Mouse (Mus musculus) kidney, postnatal 25 days (tissue): ENCODE measurements at regions not wholly inside any gene's neighbourhood (a gene's known extent, or its start where the extent isn't known, plus 50 kb on each side); places are given as distances from the start of the nearest gene placed in this dataset.
A peak's percentile ranks its signal among the peaks of the same experiment; 100 is the strongest.

Source experiments
- DNase-seq, 2 experiments: peaks; one replicate each; pipeline ENCODE4 v3.0.0; 2021; ENCODE audit warnings: mixed read lengths in 2 of 2

DNA sequence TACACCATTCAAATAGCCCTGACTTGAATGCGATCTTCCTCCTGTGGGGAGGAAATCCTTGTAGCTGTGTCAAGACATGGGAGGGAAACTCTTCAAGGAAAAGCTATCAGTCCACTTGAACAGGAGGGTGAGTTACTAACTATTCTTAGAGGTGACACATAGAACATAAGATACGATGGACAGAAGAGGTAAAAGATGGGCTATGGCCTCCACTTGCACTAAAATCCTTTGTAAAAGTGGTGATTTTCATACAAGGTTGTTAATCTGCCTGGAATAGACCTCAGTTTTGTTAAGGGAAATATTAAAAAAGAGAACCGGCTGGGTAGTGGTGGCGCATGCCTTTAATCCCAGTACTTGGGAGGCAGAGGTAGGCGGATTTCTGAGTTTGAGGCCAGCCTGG, 102.1 kb upstream of the Cpm start:
- DNase-seq, result no peak

GRCm38 (mm10) chr10:117526834-117527188, 102.5 kb upstream of the Cpm start:
- DNase-seq, result no peak

- DNase-seq, result no peak
These were observed 103.1 kb upstream of the Cpm start for GRCm38 (mm10) chr10:117526008-117526833.

DNA sequence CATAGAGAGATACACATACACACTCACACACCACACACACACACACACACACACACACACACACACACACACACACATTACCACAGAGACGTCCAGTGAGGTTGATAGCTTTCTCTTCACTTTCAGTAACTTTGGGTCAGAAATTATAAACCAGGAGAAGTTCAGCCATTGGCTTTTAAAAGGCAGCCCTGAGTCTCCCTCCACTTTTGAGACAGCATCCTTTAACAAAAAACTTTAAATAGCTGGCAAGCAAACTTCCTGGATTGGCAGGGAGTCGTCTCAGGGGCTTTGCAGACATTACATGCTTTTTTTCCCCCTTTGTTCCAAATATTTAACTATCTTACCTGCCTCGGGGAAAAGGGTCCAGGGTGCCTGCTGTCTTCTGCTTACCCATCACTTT, 103.7 kb upstream of the Cpm start:
- DNase-seq, result no peak

DNA sequence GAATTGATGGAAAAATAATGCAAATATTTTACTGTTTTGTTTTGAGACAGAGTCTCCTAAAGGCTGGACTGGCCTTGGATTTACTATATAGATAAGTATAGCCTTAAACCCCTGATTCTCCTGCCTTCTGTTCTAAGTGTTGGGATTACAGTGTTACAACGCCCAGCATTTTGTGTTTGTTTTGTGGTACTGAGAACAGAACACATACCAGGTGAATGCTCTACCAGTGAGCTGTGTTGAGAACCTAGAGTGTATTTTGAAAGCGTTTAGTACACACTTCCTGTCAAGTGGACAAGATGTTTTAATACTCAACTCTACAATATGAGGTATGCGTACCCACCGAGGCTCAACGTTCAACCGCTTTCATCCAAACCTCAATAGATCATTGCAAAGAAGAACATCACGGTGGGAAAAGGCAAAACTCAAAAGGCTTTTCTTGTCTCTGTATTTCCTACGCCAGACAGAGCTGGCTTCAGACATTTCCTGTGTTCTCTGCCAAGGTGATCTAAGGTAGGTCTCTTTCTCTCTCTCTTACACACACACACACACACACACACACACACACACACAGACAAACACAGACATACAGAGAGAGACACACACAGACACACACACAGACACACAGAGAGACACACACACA, 104.3 kb upstream of the Cpm start:
- no peak for DNase-seq

DNA sequence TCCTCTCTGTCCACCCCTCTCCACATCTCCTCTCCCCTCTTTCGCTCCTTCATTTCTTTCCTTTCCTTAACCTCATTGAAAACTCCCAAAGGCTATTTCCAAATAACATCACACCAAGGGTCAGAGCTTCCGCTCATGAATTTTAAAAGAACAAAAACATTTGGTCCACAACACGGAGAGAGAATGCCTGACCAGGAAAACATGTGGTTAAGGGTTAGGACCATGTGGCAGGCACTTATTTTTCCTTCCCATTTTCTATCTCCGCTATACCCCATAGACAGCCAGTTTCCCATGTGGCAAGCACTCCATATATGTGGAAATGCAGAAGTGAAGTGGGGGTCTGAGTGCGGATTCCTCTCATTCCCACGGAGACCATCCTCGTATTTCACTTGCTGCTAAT, 105.2 kb upstream of the Cpm start:
- no peak for DNase-seq

- DNase-seq, result no peak
These were observed 106.1 kb upstream of the Cpm start for GRCm38 (mm10) chr10:117522906-117523829.

DNA sequence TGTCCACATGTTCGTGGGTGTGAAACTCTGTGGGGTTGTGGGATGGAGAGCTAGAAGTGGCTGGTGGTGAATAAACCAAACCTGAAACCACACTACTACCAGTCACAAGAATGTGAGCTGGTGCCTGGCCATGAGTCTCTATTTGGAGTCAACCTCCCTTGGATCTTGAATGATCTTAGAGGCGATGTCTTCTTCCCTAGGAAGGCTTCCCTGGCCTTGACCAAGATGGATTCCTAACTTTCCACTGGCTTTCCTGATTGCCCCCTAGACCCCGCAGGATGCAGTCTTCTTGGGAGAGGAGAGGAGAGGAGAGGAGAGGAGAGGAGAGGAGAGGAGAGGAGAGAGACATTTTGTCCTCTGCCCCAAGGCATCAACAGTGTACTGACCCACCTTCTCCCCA, 106.9 kb upstream of the Cpm start:
- DNase-seq, result no peak

DNA sequence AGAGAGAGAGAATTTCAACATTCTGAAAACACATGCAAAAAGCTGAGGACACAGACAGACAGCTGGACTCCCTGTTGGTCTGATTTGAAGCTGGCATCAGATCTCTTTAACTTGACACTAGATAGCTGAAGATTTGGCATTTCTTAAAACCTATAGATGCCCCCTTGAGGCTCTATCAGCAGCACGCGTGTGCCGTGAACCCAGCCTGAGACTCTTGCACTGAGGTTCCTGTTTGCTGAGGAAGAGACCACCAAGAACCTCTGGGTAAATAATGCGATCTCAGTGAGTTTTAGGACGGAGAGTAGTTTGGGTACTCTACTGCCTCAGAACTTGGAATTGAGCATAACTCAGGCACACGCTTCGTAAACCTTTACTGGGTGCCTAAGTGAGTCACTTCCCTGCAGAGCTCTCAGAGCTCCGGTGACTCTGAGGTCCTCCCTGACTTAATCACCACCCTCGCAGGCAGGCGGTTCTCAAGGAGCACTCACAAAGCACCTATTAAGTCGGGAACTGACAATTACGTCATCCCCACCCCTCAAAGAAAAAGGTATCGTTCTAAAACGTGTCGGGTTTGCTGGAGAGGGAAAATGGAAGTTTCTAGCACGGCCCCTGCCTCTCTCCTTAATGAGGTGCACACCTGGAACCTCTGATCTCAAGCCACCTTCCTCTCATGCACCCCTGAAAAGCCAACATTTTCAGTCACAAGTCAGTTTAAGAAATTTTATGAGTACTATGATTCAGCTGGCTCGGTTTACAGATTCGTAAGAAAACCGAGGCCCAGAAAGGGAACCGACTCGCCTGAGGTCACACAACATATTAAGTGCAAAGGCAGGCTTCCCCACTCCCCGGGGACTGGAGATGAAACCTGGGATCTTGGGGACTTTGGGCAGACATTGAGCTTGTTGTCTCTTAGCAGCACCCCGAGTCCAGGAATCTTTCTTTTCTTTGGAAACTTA, 107.7 kb upstream of the Cpm start:
- DNase-seq, result no peak

DNA sequence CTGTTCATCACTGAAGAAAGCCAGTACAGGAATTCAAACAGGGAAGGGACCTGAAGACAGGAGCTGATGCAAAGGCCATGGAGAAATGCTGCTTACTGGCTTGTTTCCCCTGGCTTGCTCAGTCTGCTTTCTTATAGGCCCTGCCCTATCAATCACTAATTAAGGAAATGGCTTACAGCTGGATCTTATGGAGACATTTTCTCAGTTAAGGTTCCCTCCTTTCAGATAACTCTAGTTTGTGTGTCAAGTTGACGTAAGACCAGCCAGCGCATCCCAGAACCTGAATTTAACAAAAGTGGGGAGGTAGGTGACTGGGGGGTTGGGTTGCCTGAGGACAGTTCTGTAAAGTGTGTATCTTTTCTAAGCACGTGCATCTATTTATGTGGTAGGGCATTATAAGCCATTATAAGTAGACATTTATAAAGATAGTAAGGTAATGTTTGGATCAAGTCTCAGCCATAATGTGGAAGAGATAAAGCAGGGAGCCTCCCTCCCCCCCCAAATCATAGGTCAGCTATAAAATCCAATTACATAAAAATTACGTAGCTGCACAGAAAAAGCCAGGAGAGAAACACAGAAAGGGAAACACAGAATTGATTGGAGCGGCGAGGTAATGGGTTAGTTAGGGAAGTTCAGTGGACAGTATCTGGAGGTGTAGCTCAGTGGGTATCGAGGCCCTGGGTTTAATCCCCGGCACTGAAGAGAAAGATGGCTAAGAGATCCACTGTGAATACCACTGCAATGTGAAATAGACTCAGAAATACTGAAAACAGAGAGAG, 108.6 kb upstream of the Cpm start:
- DNase-seq, result no peak

GRCm38 (mm10) chr10:117519670-117520535, 109.4 kb upstream of the Cpm start:
- peak; percentile 58 to 65 for DNase-seq

DNA sequence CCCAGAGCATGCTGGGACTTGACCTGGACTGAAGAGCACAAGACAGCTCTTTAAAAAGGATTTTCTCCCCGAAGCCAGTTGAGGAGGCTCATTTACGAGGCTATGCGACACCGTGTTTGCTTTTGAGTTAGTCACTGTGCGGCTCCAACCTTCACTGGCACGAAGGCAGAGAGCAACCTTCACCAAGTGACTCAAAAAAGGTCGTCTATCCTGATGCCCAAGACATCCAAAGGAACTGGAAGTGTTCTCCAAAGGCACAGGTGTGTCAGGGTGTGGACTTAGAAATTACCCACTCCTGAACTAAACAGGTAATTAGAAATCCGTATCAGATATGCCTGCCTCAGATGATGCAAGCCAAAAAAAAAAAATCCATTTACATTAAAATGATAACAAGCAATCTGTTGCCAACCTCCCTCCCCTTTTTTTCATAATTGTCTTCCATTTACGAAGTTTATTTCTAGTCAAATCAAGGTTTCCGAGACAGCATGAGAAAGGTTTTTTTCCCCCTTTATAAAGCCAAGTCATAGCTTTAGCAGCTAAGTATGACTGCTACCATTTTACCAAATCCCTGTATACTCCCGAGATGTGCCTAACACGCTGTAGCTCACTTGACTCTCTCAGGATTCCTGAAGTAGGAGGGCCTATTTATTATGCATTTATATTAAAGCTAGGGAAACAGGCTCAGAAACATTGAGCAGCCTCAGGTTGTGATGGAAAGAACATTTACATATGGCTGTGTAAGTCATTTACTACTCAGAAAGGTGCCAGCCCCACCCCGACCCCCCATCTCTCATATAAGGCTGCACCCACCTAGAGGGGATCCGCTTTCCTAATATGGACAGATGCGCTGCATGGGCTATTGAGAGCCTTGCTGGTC, 110.3 kb upstream of the Cpm start:
- no peak for DNase-seq

DNA sequence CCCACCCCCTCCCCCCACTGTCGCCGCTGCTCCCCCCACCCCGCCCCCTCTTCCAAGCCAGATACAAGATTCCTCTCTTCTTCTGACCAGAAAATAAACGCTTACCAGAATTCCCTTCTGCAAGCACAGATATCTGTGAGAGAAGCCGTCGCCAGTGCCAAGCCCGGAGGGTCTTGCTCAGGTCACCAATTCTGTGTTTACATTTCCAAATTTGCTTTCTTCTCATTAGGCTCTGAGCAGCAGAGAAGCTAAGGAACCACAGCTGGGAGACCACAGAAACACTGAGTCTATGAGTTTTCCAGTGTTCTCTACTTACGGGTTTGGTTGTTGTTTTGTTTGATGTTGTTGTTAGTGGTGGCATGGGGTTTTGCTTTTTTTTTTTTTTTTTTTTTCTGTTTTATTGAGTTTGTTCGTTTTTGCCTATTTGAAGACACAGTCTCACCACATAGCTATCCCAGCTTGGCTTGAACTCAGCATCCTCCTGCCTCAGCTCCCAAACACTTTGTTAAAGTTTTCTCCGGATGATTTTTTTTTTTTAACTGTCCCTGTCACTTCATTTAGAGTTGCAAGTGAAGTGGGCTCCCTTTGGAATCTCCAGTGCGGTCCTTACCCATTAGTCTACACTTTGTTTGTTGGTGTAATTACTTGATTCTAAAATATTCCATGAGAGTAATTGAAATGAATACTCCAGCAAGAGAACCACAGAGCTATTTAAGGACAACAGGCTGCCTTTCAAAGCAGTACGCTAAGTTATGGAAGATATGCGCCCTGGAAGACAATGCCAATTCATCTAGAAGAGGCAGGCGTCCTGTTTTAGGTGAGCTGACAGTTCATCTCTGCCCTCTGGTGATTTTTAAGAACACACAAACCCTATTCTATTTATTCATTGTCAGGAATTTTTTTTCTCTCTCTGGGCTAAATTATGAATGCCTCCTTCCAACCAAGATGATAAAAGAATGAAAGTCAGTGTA, 111.2 kb upstream of the Cpm start:
- no peak for DNase-seq

DNA sequence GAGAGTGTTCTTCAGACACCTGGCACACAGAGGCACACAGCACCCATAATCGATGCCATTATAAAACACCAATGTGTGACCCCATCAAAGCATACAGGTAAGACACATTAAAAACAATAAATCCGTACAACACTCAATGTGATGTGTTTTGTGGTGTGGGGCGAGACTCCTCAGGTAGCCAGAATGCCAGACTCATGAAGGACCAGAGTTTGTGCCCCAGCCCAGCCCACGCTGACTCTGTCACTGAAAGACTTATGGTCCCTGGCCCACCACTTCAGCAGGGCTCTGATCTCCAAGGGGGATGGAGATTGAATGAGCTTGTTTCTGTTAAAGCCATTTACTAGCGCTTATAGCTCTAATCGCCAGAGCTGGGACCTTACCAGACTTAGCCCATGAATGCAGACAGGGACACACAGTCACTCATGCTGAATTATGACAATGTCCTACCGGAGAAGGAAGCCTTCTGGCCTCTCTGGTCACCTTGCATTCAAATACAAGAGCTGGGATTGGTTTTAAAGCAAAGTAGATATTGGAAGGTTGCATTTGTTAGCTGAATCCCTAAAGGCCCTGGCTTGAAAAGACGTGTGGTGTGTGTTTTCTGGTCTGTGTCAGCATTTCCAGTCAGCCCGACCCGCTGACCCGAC, 112.1 kb upstream of the Cpm start:
- DNase-seq, result no peak

DNA sequence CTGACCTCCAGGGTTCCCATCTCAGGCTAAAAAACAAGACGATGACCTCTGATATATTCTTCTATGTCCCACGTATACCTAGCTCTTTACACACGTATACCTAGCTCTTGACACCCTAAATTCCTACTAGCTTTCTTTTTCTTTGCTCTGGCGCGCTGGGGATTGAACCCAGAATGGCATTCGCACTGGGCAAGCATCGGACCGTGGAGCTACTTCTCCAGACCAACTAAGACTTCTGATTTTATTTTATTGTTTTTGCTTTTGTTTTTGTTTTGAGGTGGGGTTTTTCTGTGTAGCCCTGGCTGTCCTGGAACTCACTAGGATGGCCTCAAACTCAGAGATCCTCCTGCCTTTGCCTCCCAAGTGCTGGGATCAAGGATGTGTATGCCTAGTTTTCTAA, 112.8 kb upstream of the Cpm start:
- no peak for DNase-seq

DNA sequence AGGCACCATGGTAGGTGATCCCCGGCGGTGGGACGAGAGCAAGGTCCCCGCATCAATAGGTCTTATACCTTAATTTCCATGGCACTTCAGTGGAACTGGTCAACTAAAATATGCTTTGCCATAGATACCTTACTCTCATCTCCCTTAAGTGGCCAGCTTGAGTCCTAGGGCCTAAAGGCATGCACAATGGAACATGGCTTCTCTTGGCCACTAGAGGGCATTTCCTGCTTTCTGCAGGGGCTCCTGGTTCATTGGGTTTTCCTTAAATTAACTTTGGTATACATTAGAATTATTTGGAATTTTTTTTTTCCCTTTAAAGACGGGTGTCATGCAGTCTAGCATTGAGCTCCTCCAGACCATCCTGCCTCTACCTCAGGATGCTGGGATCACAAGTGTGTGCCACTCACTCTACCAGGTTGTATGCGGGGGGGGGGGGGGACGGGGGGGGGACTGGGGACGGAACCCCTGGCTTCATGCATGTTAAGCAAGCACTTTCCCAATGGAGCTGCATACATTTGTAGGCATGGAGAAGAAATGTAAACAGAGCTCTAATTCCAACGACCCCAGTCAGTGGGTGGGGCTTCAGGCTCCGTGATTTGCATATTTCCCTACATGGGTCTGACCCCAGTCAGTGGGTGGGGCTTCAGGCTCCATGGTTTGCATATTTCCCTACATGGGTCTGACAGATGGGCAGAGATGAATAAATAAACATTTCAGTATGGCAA, 113.4 kb upstream of the Cpm start:
- peak in 1 of 2 experiments; percentile 52 for DNase-seq

DNA sequence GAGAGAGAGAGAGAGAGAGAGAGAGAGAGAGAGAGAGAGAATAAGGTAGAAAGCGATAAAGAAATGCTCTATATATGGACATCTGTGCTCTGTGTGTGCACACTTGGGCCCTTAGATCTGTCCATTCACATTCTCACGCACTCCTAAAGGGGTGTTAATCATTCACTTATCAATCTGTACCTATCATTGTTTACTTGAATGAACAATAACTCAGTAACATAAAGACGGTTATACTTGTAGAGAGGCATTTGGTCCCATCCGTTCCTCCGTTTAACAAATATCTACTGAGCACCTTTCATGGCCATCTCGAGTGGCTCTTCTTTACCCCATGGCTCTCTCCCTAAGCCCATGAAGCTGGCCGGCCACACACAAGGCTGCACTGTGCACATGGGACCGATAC, 114.3 kb upstream of the Cpm start:
- DNase-seq, result no peak
